Mouse (Mus musculus): ENCODE measurements at regions not wholly inside any gene's neighbourhood (a gene's known extent, or its start where the extent isn't known, plus 50 kb on each side); places are given as distances from the start of the nearest gene placed in this dataset.

- no peak for DNase-seq
Measured at GRCm38 (mm10) chr8:126741031-126741430, 147.2 kb upstream of the Irf2bp2 start.

GRCm38 (mm10) chr8:126739768-126740167 lies 146.0 kb upstream of the Irf2bp2 start:
- DNase-seq: no peak

- no peak for DNase-seq
Measured at GRCm38 (mm10) chr8:126737032-126737431, 143.2 kb upstream of the Irf2bp2 start.

GRCm38 (mm10) chr8:126736441-126736962 lies 142.7 kb upstream of the Irf2bp2 start:
- DNase-seq: no peak

- peak; percentile 92 for DNase-seq
Measured at GRCm38 (mm10) chr8:126735488-126736440, 142.0 kb upstream of the Irf2bp2 start.

- DNase-seq: no peak
Measured at GRCm38 (mm10) chr8:126734743-126735487, 141.1 kb upstream of the Irf2bp2 start.

GRCm38 (mm10) chr8:126733779-126734178 lies 140.0 kb upstream of the Irf2bp2 start:
- no peak for DNase-seq

- no peak for DNase-seq
Measured at GRCm38 (mm10) chr8:126733307-126733706, 139.5 kb upstream of the Irf2bp2 start.

GRCm38 (mm10) chr8:126730017-126730631 lies 136.3 kb upstream of the Irf2bp2 start:
- no peak for DNase-seq

- DNase-seq: no peak
Measured at GRCm38 (mm10) chr8:126728987-126729632, 135.3 kb upstream of the Irf2bp2 start.

- DNase-seq: no peak
Measured at GRCm38 (mm10) chr8:126728135-126728534, 134.3 kb upstream of the Irf2bp2 start.

GRCm38 (mm10) chr8:126727068-126727467 lies 133.3 kb upstream of the Irf2bp2 start:
- no peak for DNase-seq

- DNase-seq: no peak
Measured at GRCm38 (mm10) chr8:126723259-126724122, 129.7 kb upstream of the Irf2bp2 start.

- peak; percentile 47 for DNase-seq
Measured at GRCm38 (mm10) chr8:126721621-126722020, 127.8 kb upstream of the Irf2bp2 start.

- DNase-seq: no peak
Measured at GRCm38 (mm10) chr8:126720473-126721145, 126.8 kb upstream of the Irf2bp2 start.

GRCm38 (mm10) chr8:126719748-126720147 lies 126.0 kb upstream of the Irf2bp2 start:
- no peak for DNase-seq

GRCm38 (mm10) chr8:126717652-126718155 lies 123.9 kb upstream of the Irf2bp2 start:
- no peak for DNase-seq

- no peak for DNase-seq
Measured at GRCm38 (mm10) chr8:126715666-126716065, 121.9 kb upstream of the Irf2bp2 start.

GRCm38 (mm10) chr8:126713602-126714145 lies 119.9 kb upstream of the Irf2bp2 start:
- DNase-seq: no peak

- no peak for DNase-seq
Measured at GRCm38 (mm10) chr8:126713181-126713580, 119.4 kb upstream of the Irf2bp2 start.

Data from gastrocnemius, postnatal 10 days (tissue).